Mouse (Mus musculus) heart, embryonic 15.5 days (tissue): ENCODE data around the gene Abca8a. TPM values are rescaled to one million over a fixed set of nuclear protein-coding genes. Genes with fewer than 3 reads are reported as not detected.
A peak's percentile ranks its signal among the peaks of the same experiment; 100 is the strongest.

Source experiments
- ATAC-seq: fragments of 200-750 bp; cut with Nextera tagmentation; replicated peaks from 2 replicates; pipeline ENCODE4 v1.8.0; 2017; ENCODE audit warnings: low read depth, moderate TSS enrichment; ENCODE audit not compliant: insufficient number of reproducible peaks, insufficient read depth, low FRiP score
- H3K27ac ChIP-seq: fragments of 300-500 bp; sonication (generic); 2 replicates; pipeline ENCODE4 v1.5.1; 2015; ENCODE audit warnings: mild to moderate bottlenecking, inconsistent platforms
- H3K27me3 ChIP-seq: fragments of 300-500 bp; sonication (generic); 2 replicates; pipeline ENCODE4 v1.6.1; 2015; ENCODE audit warnings: inconsistent platforms
- H3K36me3 ChIP-seq: fragments of 300-500 bp; sonication (generic); 2 replicates; pipeline ENCODE4 v1.6.1; 2015; ENCODE audit warnings: mild to moderate bottlenecking, inconsistent platforms
- H3K4me1 ChIP-seq: fragments of 300-500 bp; sonication (generic); replicated peaks from 2 replicates; pipeline ENCODE4 v1.6.1; 2015; ENCODE audit warnings: inconsistent platforms
- H3K4me2 ChIP-seq: fragments of 300-500 bp; sonication (generic); 2 replicates; pipeline ENCODE4 v1.6.1; 2015; ENCODE audit warnings: inconsistent platforms, mild to moderate bottlenecking, moderate library complexity
- H3K4me3 ChIP-seq: fragments of 300-500 bp; sonication (generic); 2 replicates; pipeline ENCODE4 v1.5.1; 2015; ENCODE audit warnings: mild to moderate bottlenecking, inconsistent platforms
- H3K9ac ChIP-seq: fragments of 300-500 bp; sonication (generic); 2 replicates; pipeline ENCODE4 v1.6.1; 2015; ENCODE audit warnings: mild to moderate bottlenecking, inconsistent platforms
- H3K9me3 ChIP-seq: fragments of 300-500 bp; sonication (generic); replicated peaks from 2 replicates; pipeline ENCODE4 v1.6.1; 2016; ENCODE audit warnings: inconsistent platforms
- WGBS: fragments of 180-500 bp; shearing (Covaris S2); methylation state at CpG from one replicate; pipeline ENCODE4 v1.1.7; 2015; ENCODE audit warnings: mixed read lengths; 5-methylcytosine and 5-hydroxymethylcytosine counted together
- polyA plus RNA-seq: library from polyadenylated mRNA; unstranded; fragments of >200 nt; fragmentation: Nextera tagmentation; extraction: Ambion mirVana; gene quantifications from 2 replicates; pipeline ENCODE4 v1.2.1, GENCODE M21; 2015

Gene Abca8a
- polyA plus RNA-seq, 1 experiment from 2014 or later, result 4.2 TPM

DNA sequence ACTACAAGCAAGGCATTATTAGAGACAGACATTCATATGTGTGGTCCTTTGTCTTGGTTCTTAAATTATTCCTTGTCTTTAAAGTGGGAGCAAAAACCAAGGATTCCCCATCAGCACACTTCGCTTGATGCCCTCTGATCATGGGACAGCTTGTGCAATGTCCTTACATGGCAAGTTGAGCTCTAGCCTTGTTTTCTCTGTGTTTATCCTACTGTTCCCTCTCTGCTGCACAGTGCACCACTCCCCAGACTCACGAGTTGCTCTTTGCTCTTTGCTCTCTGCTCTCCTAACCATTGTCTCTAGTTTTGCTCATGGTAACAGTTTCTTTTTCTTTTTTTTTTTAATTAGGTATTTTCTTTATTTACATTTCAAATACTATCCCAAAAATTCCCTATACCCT is 35.7 kb downstream of the Abca8a start:
- ATAC-seq, result no peak
- Histone ChIP-seq H3K4me1 (no peaks in the 10 kb centered on the region), H3K9ac (no peak overlapping the region), H3K27ac (no peak overlapping the region), H3K27me3 (no peaks in the 10 kb centered on the region), H3K4me3 (no peak overlapping the region), H3K9me3 (no peaks in the 10 kb centered on the region), H3K36me3 (no peaks in the 10 kb centered on the region), H3K4me2 (no peak overlapping the region)
- 65% methylated on average over 2 of the region's 2 CpGs for WGBS

DNA sequence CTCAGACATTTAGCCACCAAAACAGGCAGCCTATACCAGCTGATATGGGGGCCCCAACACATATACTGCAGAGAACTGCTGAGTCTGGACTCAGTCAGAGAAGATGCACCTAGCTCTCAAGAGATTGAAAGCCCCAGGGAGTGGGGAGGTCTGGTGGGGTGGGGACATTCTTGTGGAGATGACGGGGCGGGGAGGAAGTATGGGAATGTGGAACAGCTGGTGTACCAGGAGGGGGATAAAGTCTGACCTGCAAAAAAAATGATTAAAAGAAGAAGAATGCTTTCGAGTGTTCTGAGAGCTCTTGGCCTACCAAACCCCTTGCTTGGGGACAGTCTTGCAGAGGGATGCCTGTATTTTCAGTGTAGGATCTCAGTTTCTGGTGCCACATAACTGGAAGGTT is 42.1 kb downstream of the Abca8a start:
- no peak overlapping the region for H3K9ac ChIP-seq
- no peak overlapping the region for H3K27ac ChIP-seq
- H3K4me3 ChIP-seq, result no peak overlapping the region
- no peaks in the 10 kb centered on the region for H3K9me3 ChIP-seq
- no peaks in the 10 kb centered on the region; the same call in 1 of the 2 replicates for H3K36me3 ChIP-seq
- H3K27me3 ChIP-seq, result no peaks in the 10 kb centered on the region
- no peak for ATAC-seq
- no peak overlapping the region for H3K4me2 ChIP-seq
- H3K4me1 ChIP-seq, result no peaks in the 10 kb centered on the region
- 60% methylated on average over 3 of the region's 3 CpGs for WGBS

DNA sequence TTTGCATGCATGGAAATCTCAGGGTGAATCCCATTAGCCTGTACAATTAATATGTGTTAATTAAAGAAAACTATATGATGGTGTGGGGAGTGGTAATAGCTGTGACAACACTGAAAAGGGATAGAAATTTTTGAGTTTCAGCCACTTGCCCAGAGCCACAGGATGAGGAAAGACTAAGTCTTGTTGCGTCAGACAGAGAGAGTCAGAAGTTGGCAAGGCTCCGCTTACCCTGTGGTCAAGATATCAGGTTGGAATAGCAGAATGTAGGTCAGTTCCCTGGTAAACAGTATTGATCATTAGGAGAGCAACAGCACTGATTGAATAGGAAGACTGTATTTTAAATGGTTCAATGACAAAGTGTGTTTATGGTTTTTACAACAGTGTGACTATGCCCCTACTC is 58.0 kb downstream of the Abca8a start:
- no peak for ATAC-seq
- WGBS, result 89% methylated on average over 2 of the region's 2 CpGs

DNA sequence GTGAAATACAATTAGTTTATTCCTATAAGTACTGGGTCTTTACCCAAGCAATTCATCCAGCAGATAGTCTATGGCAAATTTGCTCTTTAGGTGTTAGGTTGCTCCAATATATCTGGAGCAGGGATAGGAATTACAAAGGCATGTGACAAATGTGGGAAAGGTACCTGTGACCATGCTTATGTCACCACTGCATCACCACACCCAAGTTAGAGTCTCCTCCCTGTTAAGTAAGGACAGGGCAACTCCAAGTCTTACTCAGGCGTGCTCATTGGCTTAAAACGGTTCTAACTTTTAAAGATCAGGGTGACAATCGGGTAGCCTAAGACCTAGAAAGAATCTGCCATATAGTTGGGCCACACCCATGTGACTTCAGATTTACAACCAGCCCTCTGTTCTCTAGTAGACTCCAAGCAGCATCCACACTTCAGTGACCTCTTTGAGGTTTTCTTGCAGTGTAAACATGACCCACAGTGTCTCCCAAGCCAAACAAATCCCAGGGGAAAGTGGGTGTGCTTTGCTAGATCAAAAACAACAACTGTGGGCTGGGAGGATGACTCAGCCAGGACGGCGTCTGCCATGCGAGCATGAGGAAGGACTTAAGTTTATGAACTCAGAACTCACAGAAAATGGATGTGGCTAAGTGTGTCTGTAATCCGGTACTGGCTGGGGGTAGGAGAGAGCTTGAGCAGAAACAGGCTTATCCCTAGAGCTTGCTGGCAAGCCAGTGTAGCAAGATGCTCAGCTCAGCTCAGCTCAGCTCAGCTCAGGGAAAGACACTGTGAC is 66.7 kb downstream of the Abca8a start:
- Histone ChIP-seq H3K4me2 (no peak overlapping the region), H3K4me1 (no peaks in the 10 kb centered on the region), H3K36me3 (no peaks in the 10 kb centered on the region), H3K9me3 (no peaks in the 10 kb centered on the region), H3K9ac (no peak overlapping the region), H3K27me3 (no peaks in the 10 kb centered on the region), H3K4me3 (no peak overlapping the region), H3K27ac (no peak overlapping the region)
- WGBS, result 57% methylated on average over 7 of the region's 7 CpGs
- no peak for ATAC-seq

More for the DNA sequence above, 58.0 kb downstream of the Abca8a start:
- H3K27ac ChIP-seq, result no peak overlapping the region
- H3K9ac ChIP-seq, result no peak overlapping the region
- H3K27me3 ChIP-seq, result no peaks in the 10 kb centered on the region
- H3K4me1 ChIP-seq, result no peaks in the 10 kb centered on the region
- H3K4me3 ChIP-seq, result no peak overlapping the region
- no peaks in the 10 kb centered on the region for H3K9me3 ChIP-seq
- H3K4me2 ChIP-seq, result no peak overlapping the region
- H3K36me3 ChIP-seq, result no peaks in the 10 kb centered on the region

DNA sequence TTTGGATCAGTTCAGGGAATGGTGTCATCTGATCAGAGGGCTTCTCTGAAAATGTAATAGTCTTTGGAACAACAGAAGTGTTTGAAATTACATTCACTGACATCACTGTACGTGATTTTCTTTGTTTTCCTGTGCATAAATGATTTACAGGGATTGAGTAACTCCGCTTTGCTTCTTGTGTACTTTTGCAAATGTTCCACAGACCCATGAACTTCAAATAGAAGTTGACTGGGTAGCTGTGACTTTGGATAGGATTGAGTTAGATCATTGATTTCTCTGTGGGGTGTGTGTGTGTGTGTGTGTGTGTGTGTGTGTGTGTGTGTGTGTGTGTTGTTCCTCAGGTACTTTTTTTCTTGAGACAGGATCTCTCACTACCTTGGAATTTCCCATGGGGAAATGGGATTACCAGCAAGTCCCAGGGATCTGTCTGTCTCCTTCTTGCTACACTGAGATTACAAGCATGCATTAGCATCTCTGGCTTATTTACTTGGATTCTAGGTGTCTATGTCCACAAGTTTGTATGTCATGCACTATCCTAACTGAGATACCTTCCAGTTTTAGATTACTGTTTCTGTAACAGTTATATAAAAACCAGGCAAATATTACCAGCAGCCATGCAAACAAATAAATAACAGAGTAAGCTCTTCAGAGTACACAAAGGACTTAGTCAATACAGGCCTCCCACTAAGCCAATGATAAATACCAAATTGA is 84.8 kb downstream of the Abca8a start:
- no peak for ATAC-seq
- 74% methylated on average over 2 of the region's 2 CpGs for WGBS
- H3K4me3 ChIP-seq, result no peak overlapping the region
- H3K4me2 ChIP-seq, result no peak overlapping the region
- no peak overlapping the region for H3K9ac ChIP-seq
- H3K27me3 ChIP-seq, result no peaks in the 10 kb centered on the region
- no peaks in the 10 kb centered on the region for H3K4me1 ChIP-seq
- H3K9me3 ChIP-seq, result no peaks in the 10 kb centered on the region
- no peak overlapping the region for H3K27ac ChIP-seq
- no peaks in the 10 kb centered on the region for H3K36me3 ChIP-seq

DNA sequence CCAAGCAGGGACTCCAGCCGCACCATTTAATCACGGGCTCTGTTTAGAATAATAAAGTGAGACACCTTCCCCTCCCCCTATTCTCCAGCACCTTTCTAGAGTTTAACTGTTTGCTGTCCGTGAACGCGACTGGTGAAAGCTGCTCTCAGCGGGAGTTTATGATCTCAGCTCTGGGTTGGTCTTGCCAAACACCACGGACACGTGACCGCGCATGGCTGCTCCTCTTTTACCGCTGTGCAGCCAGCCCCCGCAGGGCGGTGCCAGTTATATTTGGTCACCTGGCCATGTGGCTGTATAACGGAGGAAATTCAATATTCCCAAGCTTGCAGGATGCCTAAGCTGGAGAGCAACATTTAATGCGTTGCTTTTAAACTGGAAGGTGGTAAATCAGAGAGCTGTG is 100.2 kb downstream of the Abca8a start, which contains the start of gene Abca8b:
TSS of gene Abca8b (minus strand) at position 222 of the 400 bp plus-strand sequence.
- peak within 1 kb of the TSS; percentile 58 for H3K27ac ChIP-seq
- WGBS, result under 1% methylated on average over 15 of the region's 15 CpGs
- no peaks in the 10 kb centered on the region for H3K9me3 ChIP-seq
- H3K36me3 ChIP-seq, result no peaks in the 10 kb centered on the region
- peak within 1 kb of the TSS; percentile 51 for H3K9ac ChIP-seq
- peak within 1 kb of the TSS; percentile 56 for H3K4me3 ChIP-seq
- H3K4me2 ChIP-seq, result peak within 1 kb of the TSS; percentile 80
- peak; percentile 94 for ATAC-seq
- H3K27me3 ChIP-seq, result no peaks in the 10 kb centered on the region
- H3K4me1 ChIP-seq, result peaks cover 9% of the 10 kb centered on the region; the same call in 1 of the 2 replicates

DNA sequence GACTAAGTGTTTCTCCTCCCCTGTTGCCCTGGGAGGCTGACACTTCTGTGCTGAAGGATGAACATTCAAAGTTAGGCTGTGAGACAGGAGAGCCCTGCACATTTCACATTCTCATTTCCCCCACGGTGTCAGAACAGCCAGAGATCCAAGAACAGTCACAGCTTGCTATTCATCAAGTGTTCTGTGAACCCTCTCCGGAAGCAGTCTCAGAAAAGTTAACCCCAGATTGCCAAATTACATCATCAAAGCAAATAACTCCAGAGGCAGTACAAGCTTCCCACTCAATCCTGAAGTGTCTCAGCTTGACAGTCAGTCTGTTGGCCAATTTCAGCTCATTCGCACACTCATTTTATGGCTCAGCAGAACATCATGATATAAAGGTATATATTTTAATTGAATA is 100.8 kb downstream of the Abca8a start:
- Histone ChIP-seq H3K4me1 (peaks cover 9% of the 10 kb centered on the region; the same call in 1 of the 2 replicates), H3K9me3 (no peaks in the 10 kb centered on the region), H3K36me3 (no peaks in the 10 kb centered on the region), H3K27ac (peak overlapping the region; percentile 58), H3K9ac (no peak overlapping the region), H3K4me3 (peak overlapping the region; percentile 56), H3K27me3 (no peaks in the 10 kb centered on the region), H3K4me2 (peak overlapping the region; percentile 80)
- 6% methylated on average over 3 of the region's 3 CpGs for WGBS
- peak; percentile 44; the same call in 1 of the 2 replicates for ATAC-seq

DNA sequence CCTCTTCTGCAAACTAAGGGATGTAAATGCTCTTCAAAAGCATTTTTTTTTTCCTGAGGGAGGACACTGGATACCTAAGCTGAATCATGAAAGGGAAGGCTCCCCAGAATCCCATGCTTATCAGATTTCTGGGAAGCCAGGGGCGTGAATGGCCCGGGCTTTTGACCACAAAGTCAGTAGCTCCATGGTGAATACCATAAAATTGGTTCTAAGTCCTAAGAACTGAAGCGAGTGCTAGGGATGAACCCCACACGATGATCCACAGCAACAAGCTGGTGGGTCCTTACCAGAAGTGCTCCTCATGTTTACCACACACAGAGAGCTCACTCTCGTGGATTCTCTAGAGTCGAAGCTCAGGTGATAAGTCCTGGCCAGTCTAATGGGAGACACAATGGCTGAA is 101.8 kb downstream of the Abca8a start:
- H3K27ac ChIP-seq, result no peak overlapping the region

DNA sequence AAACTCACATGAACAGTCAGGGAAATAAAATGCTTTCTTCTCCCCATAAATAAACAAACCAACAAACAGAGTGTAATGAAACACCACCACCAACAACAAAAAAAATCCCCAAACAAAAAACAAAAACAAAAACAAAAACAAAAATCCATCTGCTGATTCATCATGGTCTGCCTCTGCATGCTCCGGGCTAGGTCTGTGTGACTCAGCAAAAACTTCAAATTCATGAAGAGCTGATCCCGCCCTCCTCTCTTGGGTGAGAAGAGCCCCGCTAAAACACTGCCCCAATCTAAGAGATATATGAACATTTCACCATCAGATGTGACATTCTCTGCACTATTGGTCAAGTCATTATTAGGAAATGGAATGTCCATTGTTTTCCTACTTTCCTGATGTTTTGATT is 104.5 kb downstream of the Abca8a start:
- no peaks in the 10 kb centered on the region for H3K36me3 ChIP-seq
- WGBS, result 69% methylated on average over 3 of the region's 3 CpGs
- H3K9me3 ChIP-seq, result no peaks in the 10 kb centered on the region
- no peak overlapping the region for H3K4me2 ChIP-seq
- peaks cover 9% of the 10 kb centered on the region; the same call in 1 of the 2 replicates for H3K4me1 ChIP-seq
- no peak overlapping the region for H3K9ac ChIP-seq
- H3K27ac ChIP-seq, result no peak overlapping the region
- H3K4me3 ChIP-seq, result no peak overlapping the region
- no peaks in the 10 kb centered on the region for H3K27me3 ChIP-seq
- ATAC-seq, result no peak

More for the DNA sequence above, 101.8 kb downstream of the Abca8a start:
- Histone ChIP-seq H3K4me2 (0 out of 2 replicates have a peak overlapping the region, but pooled peaks have one; percentile 80), H3K9ac (no peak overlapping the region), H3K4me1 (peaks cover 9% of the 10 kb centered on the region; the same call in 1 of the 2 replicates), H3K36me3 (no peaks in the 10 kb centered on the region), H3K27me3 (no peaks in the 10 kb centered on the region), H3K9me3 (no peaks in the 10 kb centered on the region), H3K4me3 (no peak overlapping the region)
- ATAC-seq, result no peak
- 36% methylated on average over 6 of the region's 6 CpGs for WGBS

DNA sequence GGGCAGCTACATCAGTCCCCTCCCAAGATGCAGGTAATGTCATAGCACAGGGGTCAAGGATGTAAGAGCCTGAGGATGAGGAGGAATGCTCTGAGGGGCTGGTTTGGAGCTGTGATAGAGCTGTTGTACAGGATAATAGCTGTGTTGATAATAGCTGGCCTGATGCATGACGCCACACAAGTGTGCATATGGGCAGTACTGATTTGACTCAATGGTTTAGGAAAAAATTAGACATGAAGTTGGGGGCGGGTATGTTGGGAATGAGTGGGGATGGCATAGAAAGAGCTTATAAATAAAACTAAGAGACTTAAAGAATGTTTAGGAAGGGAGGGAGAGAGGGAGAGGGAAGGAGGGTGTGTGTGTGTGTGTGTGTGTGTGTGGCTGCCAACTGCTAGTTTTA is 105.5 kb downstream of the Abca8a start:
- H3K9me3 ChIP-seq, result no peaks in the 10 kb centered on the region
- no peak overlapping the region for H3K4me3 ChIP-seq
- no peak overlapping the region for H3K9ac ChIP-seq
- 82% methylated on average over 2 of the region's 2 CpGs for WGBS
- ATAC-seq, result no peak
- no peaks in the 10 kb centered on the region for H3K27me3 ChIP-seq
- no peaks in the 10 kb centered on the region for H3K36me3 ChIP-seq
- H3K4me1 ChIP-seq, result peaks cover 6% of the 10 kb centered on the region; the same call in 1 of the 2 replicates
- H3K27ac ChIP-seq, result no peak overlapping the region
- H3K4me2 ChIP-seq, result no peak overlapping the region

DNA sequence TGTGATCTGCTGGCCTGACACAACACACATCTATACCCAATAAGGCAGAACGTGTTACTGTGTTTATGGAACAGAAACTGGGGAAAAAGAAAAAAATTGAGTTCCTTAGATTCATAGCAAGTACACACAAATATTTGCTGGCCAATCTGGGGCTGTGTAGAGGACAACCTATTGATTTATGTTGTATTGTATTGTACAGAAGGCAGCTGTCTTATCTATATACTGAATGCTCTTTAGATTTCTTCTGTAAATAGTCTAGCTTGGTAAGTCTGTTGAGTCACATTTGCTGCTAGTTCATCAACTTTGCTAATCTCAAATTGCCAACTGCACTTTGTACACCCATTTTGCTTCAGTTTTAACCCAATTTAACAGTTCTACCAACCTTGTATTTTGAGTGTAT is 107.6 kb downstream of the Abca8a start:
- WGBS, result 55% methylated on average over 1 of the region's 1 CpGs
- Histone ChIP-seq H3K27me3 (no peaks in the 10 kb centered on the region), H3K9ac (no peak overlapping the region), H3K27ac (no peak overlapping the region), H3K36me3 (no peaks in the 10 kb centered on the region), H3K4me2 (no peak overlapping the region), H3K4me3 (no peak overlapping the region), H3K4me1 (no peaks in the 10 kb centered on the region), H3K9me3 (no peaks in the 10 kb centered on the region)
- no peak for ATAC-seq
